Mouse (Mus musculus): ENCODE results near the gene Hsd17b2. TPM values are rescaled to one million over a fixed set of nuclear protein-coding genes. Genes with fewer than 3 reads are reported as not detected.
A peak's percentile ranks its signal among the peaks of the same experiment; 100 is the strongest.

Hsd17b2 gene
- polyA plus RNA-seq, 1 experiment = 85.7 TPM

- Histone ChIP-seq H3K27ac (ENCODE audit: insufficient read depth, low read depth, low read length) (peak within 1 kb of the TSS; percentile 40), H3K4me3 (ENCODE audit: low read depth, low read length) (peak within 1 kb of the TSS; percentile 84), H3K36me3 (ENCODE audit: control insufficient read depth, insufficient read depth, low read length) (no peaks in the 10 kb centered on the region), H3K4me1 (ENCODE audit: control insufficient read depth, insufficient read depth, insufficient read length, low read length) (peaks cover 15% of the 10 kb centered on the region), H3K27me3 (ENCODE audit: control insufficient read depth, insufficient read depth, low read length) (no peaks in the 10 kb centered on the region)
- 3% methylated on average over 17 of the region's 17 CpGs for WGBS
- TF ChIP-seq POLR2A (IDR thresholded peaks at IDR 0.05; ENCODE audit: low read depth, low read length) (peak; percentile 23; the same call in 1 of the 2 replicates), CTCF (IDR thresholded peaks at IDR 0.05; ENCODE audit: extremely low read depth, insufficient read length, insufficient replicate concordance, low read depth, low read length) (no peak)
These were observed 28.3 kb upstream of the Hsd17b2 start, which contains the start of gene Sdr42e1 for GRCm38 (mm10) chr8:117673430-117673830. TSS of gene Sdr42e1 (minus strand) at chr8:117673689.

- TF ChIP-seq CTCF (IDR thresholded peaks at IDR 0.05; ENCODE audit: extremely low read depth, insufficient read length, insufficient replicate concordance, low read depth, low read length) (no peak), POLR2A (IDR thresholded peaks at IDR 0.05; ENCODE audit: low read depth, low read length) (no peak)
- 83% methylated on average over 5 of the region's 5 CpGs for WGBS
- Histone ChIP-seq H3K4me3 (ENCODE audit: low read depth, low read length) (no peak overlapping the region), H3K27ac (ENCODE audit: insufficient read depth, low read depth, low read length) (no peak overlapping the region), H3K36me3 (ENCODE audit: control insufficient read depth, insufficient read depth, low read length) (no peaks in the 10 kb centered on the region), H3K4me1 (ENCODE audit: control insufficient read depth, insufficient read depth, insufficient read length, low read length) (peaks cover 10% of the 10 kb centered on the region; the same call in 1 of the 2 replicates), H3K27me3 (ENCODE audit: control insufficient read depth, insufficient read depth, low read length) (no peaks in the 10 kb centered on the region)
These were observed 26.5 kb upstream of the Hsd17b2 start for GRCm38 (mm10) chr8:117675171-117675570.

DNA sequence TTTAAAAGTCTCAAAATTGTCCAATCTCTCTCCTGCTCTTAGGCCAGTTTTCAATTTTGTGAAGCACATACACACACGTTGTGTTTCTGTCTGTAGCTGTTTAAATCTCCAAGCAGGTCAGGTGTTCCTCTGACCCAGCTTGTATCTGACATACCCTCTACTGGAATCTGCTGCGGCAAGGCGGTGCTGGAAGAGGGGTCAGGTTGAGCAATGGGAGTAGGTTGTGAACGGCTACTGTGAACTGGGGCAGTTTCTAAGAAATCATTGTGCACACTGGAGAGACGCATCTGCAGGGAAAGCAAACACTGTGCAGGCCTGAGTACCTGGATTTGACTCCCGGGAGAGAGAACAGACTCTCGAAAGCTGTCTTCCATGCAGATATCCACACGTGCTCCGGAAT, 25.2 kb upstream of the Hsd17b2 start:
- 65% methylated on average over 9 of the region's 9 CpGs for WGBS
- H3K4me3 ChIP-seq (ENCODE audit: low read depth, low read length) = no peak overlapping the region
- H3K27ac ChIP-seq (ENCODE audit: insufficient read depth, low read depth, low read length) = no peak overlapping the region
- H3K27me3 ChIP-seq (ENCODE audit: control insufficient read depth, insufficient read depth, low read length) = no peaks in the 10 kb centered on the region
- peaks cover 5% of the 10 kb centered on the region; the same call in 1 of the 2 replicates for H3K4me1 ChIP-seq (ENCODE audit: control insufficient read depth, insufficient read depth, insufficient read length, low read length)
- H3K36me3 ChIP-seq (ENCODE audit: control insufficient read depth, insufficient read depth, low read length) = no peaks in the 10 kb centered on the region
- TF ChIP-seq POLR2A (IDR thresholded peaks at IDR 0.05; ENCODE audit: low read depth, low read length) = no peak
- no peak for TF ChIP-seq CTCF (IDR thresholded peaks at IDR 0.05; ENCODE audit: extremely low read depth, insufficient read length, insufficient replicate concordance, low read depth, low read length)

DNA sequence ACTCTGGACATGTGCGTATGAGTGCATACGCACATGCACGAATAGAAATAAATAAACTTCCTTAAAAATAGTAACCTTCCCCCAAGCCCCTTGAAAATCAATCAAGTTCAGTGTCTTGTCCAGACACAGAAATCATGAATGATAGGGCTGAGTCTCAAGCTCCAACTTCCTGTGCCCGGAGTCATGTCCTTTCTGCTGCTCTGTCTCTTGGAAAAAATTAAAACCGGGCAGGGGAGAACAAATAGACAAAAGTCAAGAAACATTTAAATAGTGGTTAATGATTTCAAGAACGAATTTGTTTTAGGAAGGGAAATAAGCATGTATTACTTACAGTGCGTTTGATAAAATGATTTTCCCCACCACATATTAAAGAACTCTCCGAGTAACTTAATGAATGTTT, 24.7 kb upstream of the Hsd17b2 start:
- H3K4me1 ChIP-seq (ENCODE audit: control insufficient read depth, insufficient read depth, insufficient read length, low read length) = peaks cover 5% of the 10 kb centered on the region; the same call in 1 of the 2 replicates
- no peak overlapping the region for H3K27ac ChIP-seq (ENCODE audit: insufficient read depth, low read depth, low read length)
- H3K27me3 ChIP-seq (ENCODE audit: control insufficient read depth, insufficient read depth, low read length) = no peaks in the 10 kb centered on the region
- H3K36me3 ChIP-seq (ENCODE audit: control insufficient read depth, insufficient read depth, low read length) = no peaks in the 10 kb centered on the region
- no peak for TF ChIP-seq POLR2A (IDR thresholded peaks at IDR 0.05; ENCODE audit: low read depth, low read length)
- no peak for TF ChIP-seq CTCF (IDR thresholded peaks at IDR 0.05; ENCODE audit: extremely low read depth, insufficient read length, insufficient replicate concordance, low read depth, low read length)
- WGBS = 48% methylated on average over 8 of the region's 8 CpGs
- H3K4me3 ChIP-seq (ENCODE audit: low read depth, low read length) = no peak overlapping the region

DNA sequence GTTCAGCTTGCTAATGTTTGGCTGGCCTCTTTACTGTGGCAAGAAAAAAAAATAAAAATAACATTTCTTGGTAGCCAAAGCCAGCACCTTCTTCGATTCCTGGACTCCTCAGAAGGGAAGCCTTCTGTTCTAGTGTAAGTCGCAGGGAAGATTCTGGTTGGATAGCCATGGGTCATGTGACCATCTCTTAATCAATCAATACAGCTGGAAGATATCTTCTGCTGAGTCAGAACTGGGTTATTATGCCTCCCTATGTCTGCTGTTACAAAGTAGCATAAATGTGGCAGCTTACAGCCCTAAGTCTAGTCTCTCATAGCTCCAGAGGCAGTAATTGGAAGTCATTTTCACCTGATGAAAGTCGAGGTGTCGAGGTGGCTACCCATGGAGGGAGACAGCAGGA, 23.1 kb upstream of the Hsd17b2 start:
- Histone ChIP-seq H3K4me1 (ENCODE audit: control insufficient read depth, insufficient read depth, insufficient read length, low read length) (peaks cover 5% of the 10 kb centered on the region; the same call in 1 of the 2 replicates), H3K27ac (ENCODE audit: insufficient read depth, low read depth, low read length) (no peak overlapping the region), H3K4me3 (ENCODE audit: low read depth, low read length) (no peak overlapping the region), H3K36me3 (ENCODE audit: control insufficient read depth, insufficient read depth, low read length) (no peaks in the 10 kb centered on the region), H3K27me3 (ENCODE audit: control insufficient read depth, insufficient read depth, low read length) (no peaks in the 10 kb centered on the region)
- TF ChIP-seq POLR2A (IDR thresholded peaks at IDR 0.05; ENCODE audit: low read depth, low read length) (no peak), CTCF (IDR thresholded peaks at IDR 0.05; ENCODE audit: extremely low read depth, insufficient read length, insufficient replicate concordance, low read depth, low read length) (no peak)
- WGBS = 69% methylated on average over 4 of the region's 4 CpGs

DNA sequence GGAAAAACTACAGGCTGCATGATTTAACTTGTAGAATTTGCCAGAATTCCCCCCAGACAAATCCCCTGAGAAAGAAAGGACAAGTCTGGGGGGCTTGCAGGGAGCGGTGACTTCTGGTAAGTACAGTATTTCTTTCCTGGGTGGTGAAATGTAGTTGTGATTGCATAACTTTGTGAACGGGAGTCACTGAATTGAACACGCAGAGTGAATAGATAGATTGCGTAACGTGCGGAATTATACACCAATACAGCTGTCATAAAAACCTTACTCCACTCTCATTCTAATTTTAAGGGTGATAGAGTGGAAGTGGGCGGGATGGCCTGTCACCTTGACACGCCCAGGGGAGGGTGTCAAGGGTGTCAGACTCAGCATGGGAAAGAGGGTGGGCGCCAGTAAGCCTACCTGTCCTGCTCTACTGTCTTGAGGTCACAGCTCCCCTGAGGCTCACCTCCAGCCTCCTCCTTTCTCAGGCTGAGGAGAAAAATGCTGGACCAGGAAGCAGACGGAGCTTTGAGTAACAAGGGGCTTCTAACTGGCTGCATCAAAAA, 17.7 kb upstream of the Hsd17b2 start:
- WGBS = 24% methylated on average over 10 of the region's 10 CpGs
- Histone ChIP-seq H3K4me3 (ENCODE audit: low read depth, low read length) (no peak overlapping the region; the same call in 1 of the 2 replicates), H3K4me1 (ENCODE audit: control insufficient read depth, insufficient read depth, insufficient read length, low read length) (peaks cover 17% of the 10 kb centered on the region; the same call in 1 of the 2 replicates), H3K36me3 (ENCODE audit: control insufficient read depth, insufficient read depth, low read length) (no peaks in the 10 kb centered on the region), H3K27me3 (ENCODE audit: control insufficient read depth, insufficient read depth, low read length) (no peaks in the 10 kb centered on the region), H3K27ac (ENCODE audit: insufficient read depth, low read depth, low read length) (0 out of 2 replicates have a peak overlapping the region, but pooled peaks have one; percentile 29)
- no peak for TF ChIP-seq POLR2A (IDR thresholded peaks at IDR 0.05; ENCODE audit: low read depth, low read length)
- no peak for TF ChIP-seq CTCF (IDR thresholded peaks at IDR 0.05; ENCODE audit: extremely low read depth, insufficient read length, insufficient replicate concordance, low read depth, low read length)

DNA sequence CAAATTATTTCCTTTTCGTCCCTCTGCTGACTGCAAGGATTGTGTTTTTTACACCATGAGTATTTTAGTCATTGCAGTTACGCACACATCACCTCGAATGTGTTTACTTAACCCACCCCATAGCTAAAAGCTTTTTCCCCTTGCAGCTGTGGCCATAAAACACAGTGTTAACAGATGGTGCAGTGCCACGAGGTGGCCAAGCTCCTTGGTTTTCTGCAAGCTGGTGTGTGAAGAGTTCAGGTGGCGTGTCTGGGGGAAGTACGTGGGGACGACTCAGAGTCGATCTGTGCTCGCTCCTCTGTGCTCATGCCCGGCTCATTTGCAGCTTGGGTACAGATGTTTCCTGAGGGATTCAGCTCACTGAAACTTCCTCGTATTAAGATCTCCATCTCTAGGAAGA, 17.2 kb upstream of the Hsd17b2 start:
- no peak overlapping the region for H3K4me3 ChIP-seq (ENCODE audit: low read depth, low read length)
- H3K27ac ChIP-seq (ENCODE audit: insufficient read depth, low read depth, low read length) = no peak overlapping the region
- WGBS = 10% methylated on average over 11 of the region's 11 CpGs
- no peak for TF ChIP-seq POLR2A (IDR thresholded peaks at IDR 0.05; ENCODE audit: low read depth, low read length)
- no peak for TF ChIP-seq CTCF (IDR thresholded peaks at IDR 0.05; ENCODE audit: extremely low read depth, insufficient read length, insufficient replicate concordance, low read depth, low read length)
- peaks cover 17% of the 10 kb centered on the region; the same call in 1 of the 2 replicates for H3K4me1 ChIP-seq (ENCODE audit: control insufficient read depth, insufficient read depth, insufficient read length, low read length)
- H3K36me3 ChIP-seq (ENCODE audit: control insufficient read depth, insufficient read depth, low read length) = no peaks in the 10 kb centered on the region
- H3K27me3 ChIP-seq (ENCODE audit: control insufficient read depth, insufficient read depth, low read length) = no peaks in the 10 kb centered on the region

Data from small intestine, adult 2 months (tissue).